Mouse (Mus musculus) embryonic fibroblast, embryonic 13.5 days (primary cell): ENCODE data around the gene Mt1.

ENCODE experiments used
- CTCF ChIP-seq: IDR thresholded peaks from 2 replicates; pipeline ENCODE4 v1.5.1; 2011; ENCODE audit warnings: mild to moderate bottlenecking, control low read depth, low read length, moderate library complexity, borderline replicate concordance; ENCODE audit not compliant: insufficient read depth
- POLR2A ChIP-seq: IDR thresholded peaks from 2 replicates; pipeline ENCODE4 v1.6.1; 2011; ENCODE audit warnings: low read depth, mild to moderate bottlenecking, control low read depth, low read length, moderate library complexity

DNA sequence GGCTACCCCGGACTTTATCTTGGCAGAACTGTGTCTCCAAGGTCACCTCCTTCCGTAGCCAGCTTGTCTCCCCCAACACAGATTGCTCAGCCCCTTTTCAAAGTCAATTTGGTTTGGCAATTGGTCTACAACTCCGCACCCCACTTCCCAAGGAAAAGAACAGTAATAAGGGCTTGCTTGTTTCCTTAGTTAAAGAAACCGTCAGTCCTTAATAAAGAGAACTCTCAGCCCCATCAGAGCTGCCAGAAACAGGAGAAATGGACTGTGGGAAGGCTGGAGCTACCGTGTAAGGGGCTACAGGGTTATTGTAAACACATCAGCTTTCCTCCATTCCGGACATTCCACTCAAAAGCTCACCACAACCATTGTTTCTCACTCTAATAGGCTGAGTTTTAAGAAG lies 24.3 kb upstream of the Mt1 start:
- no peak for TF ChIP-seq CTCF
- TF ChIP-seq POLR2A: no peak
